Mouse (Mus musculus): ENCODE measurements around the gene Pcnx.

DNA sequence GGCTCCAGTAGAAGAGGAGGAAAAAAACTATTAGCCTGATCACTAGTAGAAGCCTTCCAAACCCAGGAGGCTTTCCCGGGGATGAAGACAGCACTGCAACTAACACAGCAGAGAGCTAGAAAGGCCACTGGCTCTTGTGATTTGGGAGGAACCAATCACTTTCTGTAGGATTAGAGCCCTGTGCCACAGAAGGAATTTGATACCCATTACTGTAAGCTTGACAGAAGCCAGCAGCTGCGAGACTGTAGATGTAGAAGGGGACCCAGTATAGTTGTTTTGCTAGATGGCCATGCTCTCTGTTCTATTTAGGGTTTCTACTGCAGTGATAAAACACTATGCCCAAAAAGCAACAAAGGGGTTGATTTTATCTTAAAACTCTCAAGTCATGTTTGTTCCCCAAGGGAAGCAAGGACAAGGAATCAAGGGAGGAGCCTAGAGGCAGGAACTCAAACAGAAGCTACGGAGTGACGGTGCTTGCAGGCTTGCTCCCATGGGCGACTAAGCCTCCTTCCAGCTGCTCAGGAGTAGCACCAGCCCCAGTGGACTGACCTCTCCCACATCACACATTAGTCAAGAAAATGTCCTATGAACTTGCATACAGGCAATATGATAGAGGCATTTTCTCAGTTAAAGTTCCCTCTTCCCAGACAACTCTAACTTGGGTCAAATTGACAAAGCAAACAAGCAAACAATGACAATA, 27.6 kb upstream of the Pcnx start:
- TF ChIP-seq CTCF (conservative IDR thresholded peaks at IDR 0.05; ENCODE audit: low read length) (no peak), NANOG (IDR thresholded peaks at IDR 0.05; ENCODE audit: borderline replicate concordance, low read length) (no peak)
